Mouse (Mus musculus): Measurements from ENCODE around the gene Kcnq4. TPM values are rescaled to one million over a fixed set of nuclear protein-coding genes. Genes with fewer than 3 reads are reported as not detected.

Gene Kcnq4
- polyA plus RNA-seq (2014; fragmentation: Nextera tagmentation; extraction: Ambion mirVana), result 5.0 and 6.5 TPM in 2 replicates

DNA sequence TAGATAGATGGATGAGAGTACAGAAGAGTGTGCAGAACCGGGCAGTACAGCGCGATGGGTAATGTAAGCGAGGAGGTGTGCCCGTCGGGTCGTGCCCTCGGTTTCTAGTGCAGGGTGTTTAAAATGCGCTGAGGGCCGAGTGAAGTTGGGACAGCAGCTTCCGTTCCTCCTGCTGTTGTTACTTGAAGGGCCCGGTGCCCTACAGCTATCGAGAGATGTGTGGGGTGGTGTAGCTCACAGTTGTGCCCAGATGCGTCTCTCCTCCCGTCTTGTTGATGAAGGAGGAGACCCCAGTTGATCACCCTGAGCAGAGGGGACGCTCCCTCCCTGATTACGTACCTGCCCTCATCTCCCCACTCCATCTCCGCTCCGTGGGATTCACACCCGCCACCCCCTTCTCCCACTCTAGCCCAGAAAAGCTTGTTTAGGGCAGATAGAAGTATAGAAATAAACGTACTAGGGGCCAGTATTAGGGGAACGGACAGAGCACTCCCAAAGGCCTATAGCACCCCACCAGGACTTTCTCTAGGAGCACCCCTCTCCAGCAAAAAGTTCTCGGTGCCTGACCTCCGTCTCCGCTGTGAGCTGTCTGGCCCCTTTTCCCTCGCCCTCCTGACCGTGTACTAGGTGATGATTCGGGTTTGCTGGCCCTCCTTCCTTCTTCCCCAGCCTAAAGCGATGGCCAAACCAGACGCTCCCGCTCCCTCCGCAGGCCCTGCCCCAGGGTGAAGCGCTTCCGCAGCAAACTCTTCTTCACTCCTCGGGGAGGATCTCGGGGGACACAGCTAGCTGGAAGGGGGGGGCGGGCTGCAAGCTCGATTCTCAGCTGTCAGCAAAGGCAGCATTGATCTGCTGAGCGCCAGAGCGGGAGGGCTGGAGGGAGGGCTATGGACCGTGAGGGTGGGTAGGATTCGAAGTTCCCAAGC is at the start of gene Kcnq4:
Kcnq4 (minus strand) TSS at position 672 of the 926 bp plus-strand sequence.
- Histone ChIP-seq H3K36me3 (ENCODE audit: control insufficient read depth, insufficient read depth, low read length) (no peaks in the 10 kb centered on the region), H3K27me3 (replicated peaks; ENCODE audit: control insufficient read depth, insufficient read depth, low read length) (peaks cover 44% of the 10 kb centered on the region), H3K9me3 (replicated peaks; ENCODE audit: control insufficient read depth, low read length) (no peaks in the 10 kb centered on the region), H3K9ac (ENCODE audit: low read length) (peak within 1 kb of the TSS; percentile 62), H3K27ac (ENCODE audit: low read depth, low read length) (no peak within 1 kb of the TSS), H3K4me3 (ENCODE audit: low read depth, low read length) (peak within 1 kb of the TSS; percentile 62), H3K4me2 (ENCODE audit: low read length) (peak within 1 kb of the TSS; percentile 100), H3K4me1 (ENCODE audit: control insufficient read depth, insufficient read depth, low read length) (peaks cover 4% of the 10 kb centered on the region; the same call in 1 of the 2 replicates)
- no peak for DNase-seq (ENCODE audit: low spot score)
- WGBS, result 2% methylated on average over 42 of the region's 42 CpGs
- no peak for ATAC-seq

DNA sequence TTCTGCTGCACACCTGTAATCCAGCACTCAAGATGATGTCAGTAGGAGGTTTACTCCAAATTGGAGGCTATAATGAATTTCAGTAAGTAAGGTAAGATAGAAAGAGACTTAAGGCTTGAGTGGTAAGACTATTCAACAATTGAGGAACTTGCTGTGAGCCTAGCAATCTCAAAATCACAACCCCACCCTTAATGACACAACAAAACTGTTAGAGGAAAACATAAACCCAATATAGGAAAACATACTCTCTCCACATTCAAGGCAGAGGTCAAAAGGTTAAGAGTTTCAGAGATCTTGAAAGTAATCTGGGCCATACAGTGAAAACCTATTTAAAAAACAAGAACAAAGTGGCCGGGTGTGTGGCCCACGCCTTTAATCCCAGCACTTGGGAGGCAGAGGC is 48.3 kb upstream of the Kcnq4 start:
- H3K36me3 ChIP-seq (ENCODE audit: control insufficient read depth, insufficient read depth, low read length), result no peaks in the 10 kb centered on the region
- DNase-seq (ENCODE audit: low spot score) (no peak), ATAC-seq (no peak)
- H3K9me3 ChIP-seq (replicated peaks; ENCODE audit: control insufficient read depth, low read length), result no peaks in the 10 kb centered on the region
- H3K4me2 ChIP-seq (ENCODE audit: low read length), result no peak overlapping the region
- peaks cover 2% of the 10 kb centered on the region; the same call in 1 of the 2 replicates for H3K4me1 ChIP-seq (ENCODE audit: control insufficient read depth, insufficient read depth, low read length)
- H3K27me3 ChIP-seq (replicated peaks; ENCODE audit: control insufficient read depth, insufficient read depth, low read length), result no peaks in the 10 kb centered on the region
- no peak overlapping the region for H3K4me3 ChIP-seq (ENCODE audit: low read depth, low read length)
- no peak overlapping the region for H3K27ac ChIP-seq (ENCODE audit: low read depth, low read length)
- 85% methylated on average over 2 of the region's 2 CpGs for WGBS
- H3K9ac ChIP-seq (ENCODE audit: low read length), result no peak overlapping the region

DNA sequence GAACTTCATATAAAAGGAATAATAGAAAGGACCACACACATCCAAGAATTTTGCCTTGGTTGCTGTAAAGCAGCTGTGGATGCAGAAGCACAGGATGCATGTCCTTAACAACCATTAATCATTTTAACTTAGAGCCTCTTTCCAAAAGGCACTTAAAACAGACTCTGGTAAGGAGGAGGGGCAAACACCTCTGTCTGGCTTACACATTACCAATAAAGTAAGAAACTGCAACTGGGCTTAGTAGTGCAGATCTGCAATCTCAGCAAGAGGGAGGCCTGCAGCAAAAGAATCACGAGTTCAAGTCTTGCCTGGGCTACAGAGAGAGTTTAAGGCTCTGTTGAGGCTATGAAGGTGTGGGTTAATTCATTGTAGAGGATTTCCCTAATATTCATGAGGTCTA is 47.2 kb upstream of the Kcnq4 start:
- H3K36me3 ChIP-seq (ENCODE audit: control insufficient read depth, insufficient read depth, low read length), result no peaks in the 10 kb centered on the region
- 94% methylated on average over 1 of the region's 1 CpGs for WGBS
- H3K9me3 ChIP-seq (replicated peaks; ENCODE audit: control insufficient read depth, low read length), result no peaks in the 10 kb centered on the region
- no peak overlapping the region for H3K27ac ChIP-seq (ENCODE audit: low read depth, low read length)
- H3K4me3 ChIP-seq (ENCODE audit: low read depth, low read length), result no peak overlapping the region
- H3K27me3 ChIP-seq (replicated peaks; ENCODE audit: control insufficient read depth, insufficient read depth, low read length), result no peaks in the 10 kb centered on the region
- ATAC-seq (no peak), DNase-seq (ENCODE audit: low spot score) (no peak)
- no peak overlapping the region for H3K4me2 ChIP-seq (ENCODE audit: low read length)
- H3K4me1 ChIP-seq (ENCODE audit: control insufficient read depth, insufficient read depth, low read length), result peaks cover 2% of the 10 kb centered on the region; the same call in 1 of the 2 replicates
- no peak overlapping the region for H3K9ac ChIP-seq (ENCODE audit: low read length)

DNA sequence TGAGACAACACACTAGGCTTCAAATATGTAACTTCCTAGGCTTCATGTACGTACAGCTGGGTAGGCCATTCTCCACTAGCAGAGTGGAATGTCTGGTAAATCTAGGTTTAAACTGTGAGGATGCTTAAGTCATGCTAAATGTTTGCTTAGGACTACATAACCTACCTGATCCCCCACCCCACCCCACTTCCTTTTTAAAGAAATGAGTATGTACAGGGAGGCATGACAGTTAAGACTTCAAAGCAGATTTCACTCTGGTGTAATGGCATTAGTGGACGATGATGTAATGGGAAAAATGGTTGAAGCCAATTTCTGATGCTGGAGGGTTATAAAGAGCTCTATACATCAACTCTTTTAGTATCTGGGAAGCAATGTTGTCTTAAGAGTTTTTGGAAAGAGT is 44.5 kb upstream of the Kcnq4 start:
- no peak overlapping the region for H3K4me3 ChIP-seq (ENCODE audit: low read depth, low read length)
- peaks cover 18% of the 10 kb centered on the region for H3K36me3 ChIP-seq (ENCODE audit: control insufficient read depth, insufficient read depth, low read length)
- no peaks in the 10 kb centered on the region for H3K9me3 ChIP-seq (replicated peaks; ENCODE audit: control insufficient read depth, low read length)
- H3K27ac ChIP-seq (ENCODE audit: low read depth, low read length), result no peak overlapping the region
- no peak overlapping the region for H3K4me2 ChIP-seq (ENCODE audit: low read length)
- no peak for DNase-seq (ENCODE audit: low spot score)
- H3K9ac ChIP-seq (ENCODE audit: low read length), result no peak overlapping the region
- no peaks in the 10 kb centered on the region for H3K27me3 ChIP-seq (replicated peaks; ENCODE audit: control insufficient read depth, insufficient read depth, low read length)
- 81% methylated on average over 2 of the region's 2 CpGs for WGBS
- no peaks in the 10 kb centered on the region for H3K4me1 ChIP-seq (ENCODE audit: control insufficient read depth, insufficient read depth, low read length)
- no peak for ATAC-seq

DNA sequence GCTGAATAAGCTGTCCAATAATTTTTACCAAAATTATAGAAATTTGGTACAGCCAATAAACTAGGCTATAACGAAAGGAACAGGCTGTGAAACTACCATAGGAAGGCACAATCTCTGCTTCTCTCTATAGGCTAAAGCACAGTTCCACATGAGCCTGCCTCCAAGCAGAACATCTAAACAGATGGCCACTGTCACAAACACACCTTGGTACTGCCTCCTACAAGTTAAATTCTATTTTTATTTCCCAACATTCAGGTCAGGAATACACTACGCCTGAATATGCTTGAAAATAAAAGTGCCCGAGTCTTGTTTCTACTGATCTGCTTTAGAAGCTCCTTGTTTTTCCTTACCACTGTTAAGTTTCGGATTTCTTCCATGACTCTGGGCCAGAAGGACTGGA is 41.6 kb upstream of the Kcnq4 start:
- H3K9ac ChIP-seq (ENCODE audit: low read length), result no peak overlapping the region
- no peak for DNase-seq (ENCODE audit: low spot score)
- H3K4me2 ChIP-seq (ENCODE audit: low read length), result no peak overlapping the region
- no peaks in the 10 kb centered on the region for H3K27me3 ChIP-seq (replicated peaks; ENCODE audit: control insufficient read depth, insufficient read depth, low read length)
- WGBS, result 93% methylated on average over 4 of the region's 4 CpGs
- no peak overlapping the region for H3K27ac ChIP-seq (ENCODE audit: low read depth, low read length)
- H3K36me3 ChIP-seq (ENCODE audit: control insufficient read depth, insufficient read depth, low read length), result peaks cover 39% of the 10 kb centered on the region
- no peak for ATAC-seq
- H3K9me3 ChIP-seq (replicated peaks; ENCODE audit: control insufficient read depth, low read length), result no peaks in the 10 kb centered on the region
- no peaks in the 10 kb centered on the region for H3K4me1 ChIP-seq (ENCODE audit: control insufficient read depth, insufficient read depth, low read length)
- H3K4me3 ChIP-seq (ENCODE audit: low read depth, low read length), result no peak overlapping the region

DNA sequence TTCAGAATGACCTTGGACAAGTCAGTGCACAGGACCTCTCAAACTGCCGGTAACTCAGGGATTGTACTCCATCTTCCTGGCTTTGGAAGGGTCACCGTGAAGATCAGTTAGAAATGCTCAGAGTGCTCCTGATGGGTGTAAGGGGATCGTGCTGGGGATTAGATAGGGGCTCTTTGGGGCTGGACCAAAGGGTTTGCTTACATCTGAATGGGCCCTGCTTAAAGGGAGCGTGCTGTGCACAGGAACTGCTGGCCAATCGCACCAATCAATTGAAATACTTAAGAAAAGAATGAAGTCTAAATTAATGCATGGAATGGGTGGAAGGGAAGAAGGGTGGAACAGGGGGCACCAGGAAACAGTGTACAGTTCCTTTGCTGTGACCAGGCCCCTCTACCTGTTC is 7.4 kb upstream of the Kcnq4 start:
- H3K4me3 ChIP-seq (ENCODE audit: low read depth, low read length), result no peak overlapping the region
- H3K4me2 ChIP-seq (ENCODE audit: low read length), result no peak overlapping the region
- no peaks in the 10 kb centered on the region for H3K9me3 ChIP-seq (replicated peaks; ENCODE audit: control insufficient read depth, low read length)
- WGBS, result 31% methylated on average over 5 of the region's 5 CpGs
- ATAC-seq (no peak), DNase-seq (ENCODE audit: low spot score) (no peak)
- no peak overlapping the region for H3K9ac ChIP-seq (ENCODE audit: low read length)
- H3K27me3 ChIP-seq (replicated peaks; ENCODE audit: control insufficient read depth, insufficient read depth, low read length), result peaks cover 4% of the 10 kb centered on the region; the same call in 1 of the 2 replicates
- peaks cover 36% of the 10 kb centered on the region for H3K36me3 ChIP-seq (ENCODE audit: control insufficient read depth, insufficient read depth, low read length)
- no peak overlapping the region for H3K27ac ChIP-seq (ENCODE audit: low read depth, low read length)
- H3K4me1 ChIP-seq (ENCODE audit: control insufficient read depth, insufficient read depth, low read length), result no peaks in the 10 kb centered on the region

DNA sequence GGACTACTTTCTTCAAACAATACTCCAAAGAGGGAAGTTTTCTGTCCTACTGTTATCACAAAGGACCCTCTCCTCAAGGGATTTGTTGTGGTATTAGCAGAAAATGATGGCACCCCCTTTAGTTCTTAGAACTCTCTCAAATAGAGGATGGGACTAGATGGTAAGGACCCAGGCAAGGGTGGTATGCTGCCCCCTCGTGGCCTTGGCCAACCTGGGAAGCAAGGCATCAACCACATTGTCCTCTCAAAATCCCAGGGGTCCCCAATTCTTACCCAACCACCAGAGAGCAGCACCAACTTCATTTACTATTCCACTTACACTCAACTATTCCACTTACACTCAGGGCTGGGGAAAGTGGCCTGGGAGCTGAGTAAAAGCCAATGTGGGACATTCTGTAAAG is 6.9 kb upstream of the Kcnq4 start:
- H3K4me2 ChIP-seq (ENCODE audit: low read length), result no peak overlapping the region
- 3% methylated on average over 1 of the region's 1 CpGs for WGBS
- H3K4me1 ChIP-seq (ENCODE audit: control insufficient read depth, insufficient read depth, low read length), result no peaks in the 10 kb centered on the region
- H3K36me3 ChIP-seq (ENCODE audit: control insufficient read depth, insufficient read depth, low read length), result peaks cover 31% of the 10 kb centered on the region
- H3K4me3 ChIP-seq (ENCODE audit: low read depth, low read length), result no peak overlapping the region
- DNase-seq (ENCODE audit: low spot score) (peak; percentile 63), ATAC-seq (0 out of 2 replicates have a peak, but pooled peaks have one; percentile 55)
- H3K27me3 ChIP-seq (replicated peaks; ENCODE audit: control insufficient read depth, insufficient read depth, low read length), result peaks cover 5% of the 10 kb centered on the region; the same call in 1 of the 2 replicates
- H3K9ac ChIP-seq (ENCODE audit: low read length), result no peak overlapping the region
- no peak overlapping the region for H3K27ac ChIP-seq (ENCODE audit: low read depth, low read length)
- no peaks in the 10 kb centered on the region for H3K9me3 ChIP-seq (replicated peaks; ENCODE audit: control insufficient read depth, low read length)

DNA sequence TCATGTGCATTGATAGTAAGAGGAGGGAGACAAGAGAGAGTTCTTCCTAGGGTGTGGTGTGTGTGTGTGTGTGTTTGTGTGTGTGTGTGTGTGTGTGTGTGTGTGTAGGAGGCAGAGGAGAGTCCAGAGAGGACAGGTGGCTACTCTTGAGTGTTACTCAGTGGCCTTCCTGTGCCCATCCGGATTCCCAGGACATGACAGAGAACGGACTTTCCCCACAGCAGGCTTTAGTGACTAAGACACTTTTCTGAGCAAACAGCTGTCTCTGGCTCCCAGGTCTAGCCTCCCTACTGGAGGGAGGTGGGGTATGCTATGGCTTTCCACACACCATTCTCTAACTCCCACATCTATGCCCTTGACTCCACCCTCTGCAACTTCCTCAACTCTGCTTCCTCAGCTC is 1.2 kb upstream of the Kcnq4 start:
- peaks cover 4% of the 10 kb centered on the region; the same call in 1 of the 2 replicates for H3K4me1 ChIP-seq (ENCODE audit: control insufficient read depth, insufficient read depth, low read length)
- no peak for DNase-seq (ENCODE audit: low spot score)

DNA sequence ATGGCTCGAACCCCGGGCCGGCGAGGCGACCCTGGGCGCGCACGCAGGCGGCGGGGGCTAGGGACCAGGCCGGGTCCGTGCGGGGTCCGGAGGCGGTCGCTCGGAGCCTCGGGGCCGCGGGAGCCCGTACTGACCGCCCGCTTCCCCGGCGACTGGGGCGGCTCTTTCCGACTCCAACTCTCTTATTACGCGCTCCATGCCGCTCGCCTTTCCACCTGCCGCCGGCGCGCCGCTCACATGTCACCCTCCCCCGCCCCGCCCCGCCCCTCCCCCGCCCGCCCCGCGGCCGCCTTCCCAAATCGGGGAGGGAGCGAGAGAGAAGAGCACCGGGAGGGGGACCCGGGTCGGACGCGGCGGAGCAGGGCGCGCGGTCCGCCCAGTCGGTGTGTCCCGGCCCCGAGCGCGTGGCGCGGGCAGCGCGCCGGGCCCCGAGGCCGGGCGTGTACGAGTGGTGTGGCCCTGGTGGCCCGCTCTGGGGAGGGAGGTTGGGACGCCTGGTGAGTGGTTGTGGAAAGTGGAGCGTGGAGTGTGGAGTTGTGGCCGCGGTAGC is 1.1 kb downstream of the Kcnq4 start:
- Histone ChIP-seq H3K4me2 (ENCODE audit: low read length) (peak overlapping the region; percentile 100), H3K36me3 (ENCODE audit: control insufficient read depth, insufficient read depth, low read length) (no peaks in the 10 kb centered on the region), H3K27me3 (replicated peaks; ENCODE audit: control insufficient read depth, insufficient read depth, low read length) (peaks cover 44% of the 10 kb centered on the region), H3K4me3 (ENCODE audit: low read depth, low read length) (peak overlapping the region; percentile 62), H3K9ac (ENCODE audit: low read length) (peak overlapping the region; percentile 62), H3K27ac (ENCODE audit: low read depth, low read length) (no peak overlapping the region), H3K9me3 (replicated peaks; ENCODE audit: control insufficient read depth, low read length) (no peaks in the 10 kb centered on the region), H3K4me1 (ENCODE audit: control insufficient read depth, insufficient read depth, low read length) (peaks cover 4% of the 10 kb centered on the region; the same call in 1 of the 2 replicates)
- DNase-seq (ENCODE audit: low spot score), result peak; percentile 28
- WGBS, result under 1% methylated on average over 49 of the region's 75 CpGs
- peak; percentile 56 for ATAC-seq

More for the DNA sequence above, 1.2 kb upstream of the Kcnq4 start:
- Histone ChIP-seq H3K4me2 (ENCODE audit: low read length) (no peak overlapping the region), H3K4me3 (ENCODE audit: low read depth, low read length) (no peak overlapping the region), H3K36me3 (ENCODE audit: control insufficient read depth, insufficient read depth, low read length) (no peaks in the 10 kb centered on the region), H3K27ac (ENCODE audit: low read depth, low read length) (no peak overlapping the region), H3K27me3 (replicated peaks; ENCODE audit: control insufficient read depth, insufficient read depth, low read length) (peaks cover 44% of the 10 kb centered on the region), H3K9me3 (replicated peaks; ENCODE audit: control insufficient read depth, low read length) (no peaks in the 10 kb centered on the region), H3K9ac (ENCODE audit: low read length) (no peak overlapping the region)
- no peak for ATAC-seq
- 44% methylated on average over 2 of the region's 2 CpGs for WGBS
